Mouse (Mus musculus) embryonic facial prominence, embryonic 10.5 days (tissue): ENCODE data around the gene Sema4a. TPM values are rescaled to one million over a fixed set of nuclear protein-coding genes. Genes with fewer than 3 reads are reported as not detected.
A peak's percentile ranks its signal among the peaks of the same experiment; 100 is the strongest.

Experiments
- DNase-seq: peaks from one replicate; pipeline ENCODE4 v3.0.0-alpha.2; 2017; ENCODE audit warnings: low spot score
- H3K27ac ChIP-seq: fragments of 300-500 bp; sonication (generic); replicated peaks from 2 replicates; pipeline ENCODE4 v1.5.1; 2016; ENCODE audit warnings: mild to moderate bottlenecking
- H3K27me3 ChIP-seq: fragments of 300-500 bp; sonication (generic); replicated peaks from 2 replicates; pipeline ENCODE4 v1.6.1; 2016; ENCODE audit warnings: low read depth, mild to moderate bottlenecking; ENCODE audit not compliant: poor library complexity, severe bottlenecking
- H3K36me3 ChIP-seq: fragments of 300-500 bp; sonication (generic); replicated peaks from 2 replicates; pipeline ENCODE4 v1.6.1; 2016; ENCODE audit warnings: mild to moderate bottlenecking, moderate library complexity
- H3K4me1 ChIP-seq: fragments of 300-500 bp; sonication (generic); 2 replicates; pipeline ENCODE4 v1.6.1; 2016
- H3K4me3 ChIP-seq: fragments of 300-500 bp; sonication (generic); 2 replicates; pipeline ENCODE4 v1.5.1; 2016; ENCODE audit warnings: mild to moderate bottlenecking, moderate library complexity
- H3K9me3 ChIP-seq: fragments of 300-500 bp; sonication (generic); 2 replicates; pipeline ENCODE4 v1.6.1; 2016; ENCODE audit warnings: mild to moderate bottlenecking
- WGBS: fragments of 180-500 bp; shearing (Covaris S2); methylation state at CpG from one replicate; pipeline ENCODE4 v1.1.7; 2016; 5-methylcytosine and 5-hydroxymethylcytosine counted together
- polyA plus RNA-seq: library from polyadenylated mRNA; unstranded; fragments of >200 nt; fragmentation: Nextera tagmentation; extraction: Ambion mirVana; gene quantifications from 2 replicates; pipeline ENCODE4 v1.2.1, GENCODE M21; 2016

Sema4a gene
- polyA plus RNA-seq, 1 experiment from 2014 or later = 7.1 TPM

DNA sequence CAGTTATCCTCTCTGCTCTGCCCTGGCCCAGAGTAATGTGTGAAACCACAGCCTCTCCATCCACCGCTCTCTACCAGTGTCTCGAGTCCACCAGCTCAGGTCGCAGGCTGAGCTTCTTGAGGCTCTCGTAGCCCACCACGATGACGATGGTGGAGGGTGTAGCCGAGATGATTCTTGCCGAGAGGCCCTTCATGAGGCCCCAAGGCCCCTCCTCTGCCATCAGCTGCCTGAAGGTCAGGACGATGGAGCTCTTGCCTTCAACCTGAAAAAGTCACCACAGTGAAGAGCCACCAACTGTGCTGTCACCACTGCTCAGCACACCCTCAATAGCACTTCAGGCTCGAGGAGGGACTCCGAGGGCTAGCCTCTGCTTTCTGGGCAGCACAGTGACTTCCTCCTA, 48.3 kb downstream of the Sema4a start:
- Histone ChIP-seq H3K27ac (no peak overlapping the region), H3K27me3 (no peaks in the 10 kb centered on the region), H3K4me3 (no peak overlapping the region), H3K4me1 (peaks cover 26% of the 10 kb centered on the region), H3K9me3 (no peaks in the 10 kb centered on the region), H3K36me3 (peaks cover 63% of the 10 kb centered on the region)
- 89% methylated on average over 11 of the region's 11 CpGs for WGBS
- no peak for DNase-seq

DNA sequence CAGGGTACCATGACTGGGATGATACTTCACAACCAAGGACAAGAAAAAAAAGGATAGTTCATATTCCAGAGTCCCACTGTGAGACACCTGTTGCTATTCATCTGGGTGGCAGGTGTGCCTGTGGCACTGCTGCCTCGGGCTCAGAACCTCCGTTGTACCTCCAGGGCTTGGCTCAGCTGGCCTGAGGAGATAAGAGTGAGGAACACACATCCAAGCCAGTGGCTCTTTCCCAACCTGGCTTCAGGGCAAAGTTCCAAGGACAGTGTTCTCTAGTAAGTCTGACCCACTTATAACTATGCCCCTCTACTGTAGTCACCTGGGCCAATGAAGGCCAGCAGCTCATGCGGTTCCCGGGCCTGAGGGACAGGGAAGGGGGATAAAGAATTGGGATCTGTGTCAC, 49.3 kb downstream of the Sema4a start:
- Histone ChIP-seq H3K27ac (no peak overlapping the region), H3K9me3 (no peaks in the 10 kb centered on the region), H3K4me3 (no peak overlapping the region), H3K36me3 (peaks cover 54% of the 10 kb centered on the region), H3K4me1 (peaks cover 35% of the 10 kb centered on the region), H3K27me3 (no peaks in the 10 kb centered on the region)
- 92% methylated on average over 4 of the region's 4 CpGs for WGBS
- DNase-seq = no peak

GRCm38 (mm10) chr3:88410645-88411031, 50.3 kb downstream of the Sema4a start:
- peak overlapping the region; percentile 79 for H3K4me3 ChIP-seq
- 31% methylated on average over 7 of the region's 7 CpGs for WGBS
- H3K36me3 ChIP-seq = peaks cover 48% of the 10 kb centered on the region
- H3K27ac ChIP-seq = peak overlapping the region; percentile 93
- H3K4me1 ChIP-seq = peaks cover 40% of the 10 kb centered on the region
- DNase-seq = no peak
- no peaks in the 10 kb centered on the region for H3K27me3 ChIP-seq
- no peaks in the 10 kb centered on the region for H3K9me3 ChIP-seq

GRCm38 (mm10) chr3:88409741-88410644, 51.0 kb downstream of the Sema4a start, which contains the start of gene Pmf1:
Gene Pmf1 (minus strand): TSS chr3:88410331.
- Histone ChIP-seq H3K9me3 (no peaks in the 10 kb centered on the region), H3K27me3 (no peaks in the 10 kb centered on the region), H3K36me3 (peaks cover 45% of the 10 kb centered on the region), H3K27ac (peak within 1 kb of the TSS; percentile 93), H3K4me3 (peak within 1 kb of the TSS; percentile 79), H3K4me1 (peaks cover 40% of the 10 kb centered on the region)
- under 1% methylated on average over 54 of the region's 54 CpGs for WGBS
- DNase-seq = peak; percentile 95

DNA sequence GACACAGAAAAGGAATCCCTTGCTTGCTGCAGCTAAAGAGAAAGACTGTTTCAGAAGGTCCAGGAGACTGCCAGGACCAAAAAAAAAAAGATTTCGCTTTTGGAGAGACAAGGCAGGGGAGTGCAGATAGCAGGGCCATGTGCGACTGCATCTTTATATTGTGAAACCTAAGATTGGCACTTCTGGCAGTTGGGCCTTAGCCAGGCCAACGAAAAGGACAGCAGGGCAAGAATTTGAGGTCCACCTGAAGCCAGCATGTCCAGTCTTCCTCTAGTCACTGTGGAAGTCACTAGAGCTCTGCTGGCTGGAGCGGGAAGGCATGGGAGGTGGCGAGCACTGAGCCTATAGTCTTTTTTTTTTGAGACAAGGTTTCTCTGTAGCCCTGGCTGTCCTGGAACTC, 52.0 kb downstream of the Sema4a start:
- no peak for DNase-seq
- H3K36me3 ChIP-seq = peaks cover 46% of the 10 kb centered on the region
- 71% methylated on average over 5 of the region's 5 CpGs for WGBS

GRCm38 (mm10) chr3:88407529-88407928, 53.5 kb downstream of the Sema4a start:
- Histone ChIP-seq H3K9me3 (no peaks in the 10 kb centered on the region), H3K4me3 (0 out of 2 replicates have a peak overlapping the region, but pooled peaks have one; percentile 79), H3K4me1 (peaks cover 40% of the 10 kb centered on the region), H3K36me3 (peaks cover 47% of the 10 kb centered on the region), H3K27ac (no peak overlapping the region), H3K27me3 (no peaks in the 10 kb centered on the region)
- WGBS = 61% methylated on average over 7 of the region's 7 CpGs
- DNase-seq = no peak

More for the DNA sequence above, 52.0 kb downstream of the Sema4a start:
- Histone ChIP-seq H3K27ac (peak overlapping the region; percentile 93), H3K4me1 (peaks cover 40% of the 10 kb centered on the region), H3K27me3 (no peaks in the 10 kb centered on the region), H3K4me3 (peak overlapping the region; percentile 79), H3K9me3 (no peaks in the 10 kb centered on the region)

DNA sequence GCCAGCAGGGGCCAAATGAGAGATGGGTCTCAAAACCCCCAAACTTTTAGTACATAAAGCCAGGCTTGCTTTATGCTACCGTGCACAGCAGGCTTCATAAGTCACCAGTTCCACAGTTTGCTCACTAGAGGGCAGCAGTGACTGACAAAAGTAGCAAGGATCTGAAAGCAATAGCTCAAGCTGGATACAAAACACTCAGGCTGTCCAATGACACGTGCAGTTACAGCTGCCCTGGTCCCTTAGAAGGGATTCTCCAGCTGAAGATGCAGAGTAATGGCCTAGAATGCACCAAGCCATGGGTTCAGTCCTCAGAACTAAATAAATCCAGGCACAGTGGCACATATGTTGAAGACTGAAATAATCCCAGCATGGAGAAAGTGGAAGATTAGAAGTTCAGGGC, 53.9 kb downstream of the Sema4a start:
- no peaks in the 10 kb centered on the region for H3K27me3 ChIP-seq
- 6% methylated on average over 2 of the region's 2 CpGs for WGBS
- H3K4me3 ChIP-seq = peak overlapping the region; percentile 14; the same call in 1 of the 2 replicates
- H3K36me3 ChIP-seq = peaks cover 47% of the 10 kb centered on the region
- peak; percentile 66 for DNase-seq
- H3K9me3 ChIP-seq = no peaks in the 10 kb centered on the region
- H3K4me1 ChIP-seq = peaks cover 40% of the 10 kb centered on the region
- H3K27ac ChIP-seq = no peak overlapping the region

DNA sequence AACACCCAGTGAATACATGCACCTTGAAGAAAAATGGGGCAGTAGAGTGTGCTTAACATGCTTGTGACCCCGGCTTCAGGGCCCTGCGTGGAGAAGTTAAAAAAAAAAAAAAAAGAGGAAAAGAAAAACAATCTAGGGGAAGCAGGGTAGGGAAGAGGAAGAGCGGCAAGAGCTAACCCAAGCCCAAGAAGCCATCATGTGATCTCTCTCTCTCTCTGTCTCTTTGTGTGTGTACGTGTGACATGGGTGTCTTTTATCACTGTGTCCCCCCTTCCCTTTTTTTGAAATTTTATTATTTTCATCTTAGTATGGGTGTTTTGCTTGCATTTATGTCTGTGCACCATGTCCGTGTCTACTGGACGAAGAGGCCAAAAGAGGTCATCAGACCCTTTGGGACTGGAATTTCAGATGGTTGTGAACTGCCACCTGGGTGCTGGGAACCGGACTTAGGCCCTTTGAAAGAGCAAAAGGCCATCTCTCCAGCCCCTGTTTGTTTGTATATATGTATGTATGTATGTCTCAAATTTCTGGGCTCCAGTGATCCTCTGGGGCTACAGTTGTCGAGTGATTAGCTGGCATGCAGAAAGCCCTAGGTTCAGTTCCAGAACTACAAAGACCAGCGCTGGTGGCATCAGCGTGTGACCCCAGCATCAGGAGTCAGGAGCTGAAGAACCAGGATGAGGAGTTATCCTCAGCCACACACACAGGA, 57.3 kb downstream of the Sema4a start:
- Histone ChIP-seq H3K9me3 (no peaks in the 10 kb centered on the region), H3K4me3 (no peak overlapping the region), H3K4me1 (peaks cover 24% of the 10 kb centered on the region), H3K36me3 (peaks cover 69% of the 10 kb centered on the region), H3K27ac (no peak overlapping the region), H3K27me3 (no peaks in the 10 kb centered on the region)
- WGBS = 94% methylated on average over 10 of the region's 10 CpGs
- no peak for DNase-seq

DNA sequence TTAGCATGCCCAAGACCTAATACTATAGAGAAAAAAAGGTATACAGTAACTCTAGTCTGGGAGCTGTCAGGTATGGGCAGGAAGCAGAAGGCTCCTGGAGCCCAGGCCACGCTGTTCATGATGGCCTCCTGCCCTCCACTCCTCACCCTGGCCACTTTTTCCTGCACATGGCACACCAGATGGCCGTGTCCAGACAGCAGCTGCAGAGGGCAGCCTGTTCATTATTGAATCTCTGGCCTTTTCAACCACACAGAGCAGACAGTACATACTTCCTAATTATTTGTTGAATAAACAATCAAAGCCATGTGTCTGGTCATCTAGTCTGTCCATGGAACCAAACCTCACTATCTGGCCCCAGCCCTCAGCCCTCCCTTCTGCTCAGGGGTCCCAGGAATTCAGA, 62.3 kb downstream of the Sema4a start:
- H3K4me3 ChIP-seq = no peak overlapping the region
- H3K27ac ChIP-seq = no peak overlapping the region
- WGBS = 76% methylated on average over 2 of the region's 2 CpGs
- H3K4me1 ChIP-seq = no peaks in the 10 kb centered on the region
- H3K9me3 ChIP-seq = no peaks in the 10 kb centered on the region
- no peak for DNase-seq
- no peaks in the 10 kb centered on the region for H3K27me3 ChIP-seq
- peaks cover 98% of the 10 kb centered on the region for H3K36me3 ChIP-seq

DNA sequence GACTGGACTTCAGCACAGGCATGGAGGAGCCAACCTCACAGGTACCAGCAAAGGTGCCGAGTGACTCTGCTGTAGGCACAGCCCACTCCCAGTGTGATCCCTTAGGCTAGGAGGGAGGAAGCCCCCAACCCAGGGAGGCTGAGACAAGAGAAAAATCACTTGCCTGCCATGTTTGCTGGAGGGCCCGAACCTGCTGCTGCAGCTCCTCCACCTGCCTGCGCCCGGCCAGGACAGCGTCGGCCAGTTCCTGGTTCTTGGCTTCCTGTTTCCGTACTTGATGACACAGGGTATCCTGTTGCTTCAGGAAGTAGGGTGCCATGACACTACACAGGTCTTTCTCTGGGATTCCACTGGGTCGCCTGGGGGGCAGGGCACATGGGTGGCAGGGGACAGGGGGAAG, 65.2 kb downstream of the Sema4a start:
- WGBS = 90% methylated on average over 8 of the region's 8 CpGs
- no peak for DNase-seq
- no peak overlapping the region for H3K27ac ChIP-seq
- no peaks in the 10 kb centered on the region for H3K4me1 ChIP-seq
- H3K9me3 ChIP-seq = no peaks in the 10 kb centered on the region
- H3K27me3 ChIP-seq = no peaks in the 10 kb centered on the region
- no peak overlapping the region for H3K4me3 ChIP-seq
- peaks cover 93% of the 10 kb centered on the region for H3K36me3 ChIP-seq

- no peak for DNase-seq
- H3K9me3 ChIP-seq = no peaks in the 10 kb centered on the region
- H3K36me3 ChIP-seq = peaks cover 93% of the 10 kb centered on the region
- H3K27ac ChIP-seq = no peak overlapping the region
- no peak overlapping the region for H3K4me3 ChIP-seq
- no peaks in the 10 kb centered on the region for H3K4me1 ChIP-seq
- WGBS = 96% methylated on average over 6 of the region's 6 CpGs
- no peaks in the 10 kb centered on the region for H3K27me3 ChIP-seq
Measured at GRCm38 (mm10) chr3:88395288-88395687, 65.7 kb downstream of the Sema4a start.

DNA sequence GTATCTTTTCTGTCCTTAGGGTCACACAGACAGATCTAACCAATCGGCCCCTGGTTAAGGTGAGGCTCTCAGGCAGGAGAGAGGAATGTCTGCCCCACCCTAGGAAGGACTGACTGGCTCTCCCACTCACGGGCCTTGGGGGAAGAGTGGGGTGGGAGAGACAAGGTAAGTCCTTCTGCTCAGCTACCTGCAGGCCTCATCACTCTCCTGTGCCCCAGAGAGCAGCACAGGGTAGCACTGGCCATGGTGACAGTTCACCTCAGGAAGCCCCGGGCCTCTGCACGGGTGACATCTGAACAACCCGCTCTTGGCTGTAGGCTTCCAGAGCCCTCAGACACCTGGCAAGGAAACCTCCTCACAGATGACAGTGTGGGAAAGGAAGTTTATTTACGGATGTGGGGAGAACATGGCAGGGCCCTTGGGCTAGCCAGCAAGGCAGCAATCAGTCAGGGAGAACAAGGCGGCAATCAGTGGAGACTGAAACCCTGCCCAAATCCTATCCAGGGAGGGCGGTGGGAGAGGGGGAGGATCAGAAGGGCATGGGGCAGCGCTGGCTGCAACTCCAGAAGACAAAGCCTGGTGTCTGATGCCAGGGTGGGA, 67.1 kb downstream of the Sema4a start:
- no peak for DNase-seq
- H3K36me3 ChIP-seq = peaks cover 92% of the 10 kb centered on the region
- H3K27ac ChIP-seq = no peak overlapping the region
- no peaks in the 10 kb centered on the region for H3K27me3 ChIP-seq
- WGBS = 90% methylated on average over 9 of the region's 9 CpGs
- no peak overlapping the region for H3K4me3 ChIP-seq
- no peaks in the 10 kb centered on the region for H3K9me3 ChIP-seq
- no peaks in the 10 kb centered on the region for H3K4me1 ChIP-seq
